Mouse (Mus musculus) limb, embryonic 12.5 days (tissue): ENCODE measurements at regions not wholly inside any gene's neighbourhood (a gene's known extent, or its start where the extent isn't known, plus 50 kb on each side); places are given as distances from the start of the nearest gene placed in this dataset.

Source experiments
- ATAC-seq: fragments of 200-750 bp; cut with Nextera tagmentation; 2 replicates; pipeline ENCODE4 v1.8.0; 2017; ENCODE audit warnings: low read depth, moderate TSS enrichment; ENCODE audit not compliant: insufficient number of reproducible peaks, insufficient read depth, low FRiP score, low TSS enrichment
- H3K27ac ChIP-seq: fragments of 300-500 bp; sonication (generic); 2 replicates; pipeline ENCODE4 v1.5.1; 2016; ENCODE audit warnings: mild to moderate bottlenecking, moderate library complexity
- H3K27me3 ChIP-seq: fragments of 300-500 bp; sonication (generic); 2 replicates; pipeline ENCODE4 v1.6.1; 2016; ENCODE audit warnings: mild to moderate bottlenecking, moderate library complexity
- H3K36me3 ChIP-seq: fragments of 300-500 bp; sonication (generic); 2 replicates; pipeline ENCODE4 v1.6.1; 2016; ENCODE audit warnings: mild to moderate bottlenecking, moderate library complexity
- H3K4me1 ChIP-seq: fragments of 300-500 bp; sonication (generic); replicated peaks from 2 replicates; pipeline ENCODE4 v1.6.1; 2016
- H3K4me2 ChIP-seq: fragments of 300-500 bp; sonication (generic); 2 replicates; pipeline ENCODE4 v1.6.1; 2016; ENCODE audit warnings: mild to moderate bottlenecking, moderate library complexity
- H3K4me3 ChIP-seq: fragments of 300-500 bp; sonication (generic); replicated peaks from 2 replicates; pipeline ENCODE4 v1.5.1; 2016; ENCODE audit warnings: mild to moderate bottlenecking
- H3K9ac ChIP-seq: fragments of 300-500 bp; sonication (generic); replicated peaks from 2 replicates; pipeline ENCODE4 v1.6.1; 2016; ENCODE audit warnings: mild to moderate bottlenecking, moderate library complexity
- H3K9me3 ChIP-seq: fragments of 300-500 bp; sonication (generic); 2 replicates; pipeline ENCODE4 v1.6.1; 2016; ENCODE audit warnings: mild to moderate bottlenecking, moderate library complexity
- WGBS: fragments of 180-500 bp; shearing (Covaris S2); methylation state at CpG from one replicate; pipeline ENCODE4 v1.1.7; 2016; 5-methylcytosine and 5-hydroxymethylcytosine counted together

GRCm38 (mm10) chr6:61127238-61127637, 52.9 kb upstream of the Ccser1 start:
- Histone ChIP-seq H3K4me1 (no peaks in the 10 kb centered on the region; the same call in 1 of the 2 replicates), H3K27ac (no peak overlapping the region), H3K4me3 (no peak overlapping the region), H3K9me3 (no peaks in the 10 kb centered on the region), H3K36me3 (no peaks in the 10 kb centered on the region), H3K9ac (no peak overlapping the region), H3K27me3 (no peaks in the 10 kb centered on the region), H3K4me2 (no peak overlapping the region)
- no peak for ATAC-seq
- WGBS, result 72% methylated on average over 1 of the region's 1 CpGs

GRCm38 (mm10) chr6:61128211-61128610, 51.9 kb upstream of the Ccser1 start:
- H3K4me2 ChIP-seq, result no peak overlapping the region
- WGBS, result 57% methylated on average over 1 of the region's 1 CpGs
- no peak overlapping the region for H3K4me3 ChIP-seq
- no peaks in the 10 kb centered on the region for H3K27me3 ChIP-seq
- H3K27ac ChIP-seq, result no peak overlapping the region
- H3K9ac ChIP-seq, result no peak overlapping the region
- peaks cover 3% of the 10 kb centered on the region; the same call in 1 of the 2 replicates for H3K9me3 ChIP-seq
- ATAC-seq, result no peak
- no peaks in the 10 kb centered on the region; the same call in 1 of the 2 replicates for H3K4me1 ChIP-seq
- no peaks in the 10 kb centered on the region for H3K36me3 ChIP-seq
